Mouse (Mus musculus): ENCODE measurements at regions not wholly inside any gene's neighbourhood (a gene's known extent, or its start where the extent isn't known, plus 50 kb on each side); places are given as distances from the start of the nearest gene placed in this dataset.

DNA sequence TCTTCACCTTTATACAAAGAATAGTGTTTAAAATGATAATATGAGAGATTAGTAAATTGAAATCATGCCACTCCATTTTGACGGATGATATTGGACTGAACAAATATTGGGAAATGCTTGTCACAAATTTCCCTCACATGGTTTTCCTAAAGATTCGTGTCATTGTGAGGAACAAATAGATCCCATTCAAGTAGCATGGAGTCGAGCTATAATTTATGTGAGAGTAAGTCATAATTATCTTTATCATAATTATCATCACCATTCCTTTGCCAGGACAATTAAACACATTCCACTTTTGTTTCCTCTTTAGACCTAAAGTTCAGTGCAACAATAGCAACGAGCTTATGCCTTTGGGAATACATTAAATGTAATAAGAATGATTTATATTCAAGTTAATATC, 370.5 kb downstream of the Cdh11 start:
- DNase-seq (ENCODE audit: low spot score in 2 of 2) = no peak

DNA sequence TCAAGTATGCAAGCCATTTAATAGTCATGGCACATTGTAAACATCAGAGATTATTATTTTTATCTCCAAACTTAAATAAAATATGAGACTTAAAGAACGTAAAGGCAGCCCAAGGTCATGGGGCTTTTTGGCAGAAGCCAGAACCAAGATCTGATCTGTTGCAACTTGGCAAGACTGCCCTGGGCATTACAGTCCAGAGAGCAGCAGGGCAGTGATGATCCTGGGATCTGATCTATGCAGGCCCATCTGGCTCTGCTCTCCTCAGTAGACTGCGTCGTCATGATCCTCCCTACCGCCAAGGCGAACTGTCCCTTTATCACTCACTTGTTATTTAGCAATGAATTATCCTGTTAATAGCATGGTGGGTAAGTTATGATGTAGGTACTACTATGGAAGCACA, 372.0 kb downstream of the Cdh11 start:
- no peak for DNase-seq (ENCODE audit: low spot score in 2 of 2)

DNA sequence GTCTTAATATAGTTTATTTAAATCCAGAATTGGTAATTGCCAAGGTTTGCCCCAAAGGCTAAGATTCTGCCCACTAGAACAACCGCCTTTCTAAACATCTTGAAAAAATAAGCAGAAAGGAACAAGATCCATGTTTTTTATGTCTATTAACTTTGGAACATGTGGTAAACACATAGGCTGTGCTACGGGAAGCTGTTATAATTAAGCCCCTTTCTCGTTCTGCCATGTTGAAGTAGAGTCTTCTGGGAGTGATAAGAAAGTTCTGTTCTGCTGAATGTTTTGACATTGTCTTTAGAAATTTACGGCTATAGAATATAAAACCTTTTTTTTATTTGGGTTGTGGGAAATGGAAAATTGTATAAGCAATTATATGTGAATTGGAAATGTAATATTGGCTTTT, 397.9 kb downstream of the Cdh11 start:
- no peak for DNase-seq (ENCODE audit: low spot score in 2 of 2)

DNA sequence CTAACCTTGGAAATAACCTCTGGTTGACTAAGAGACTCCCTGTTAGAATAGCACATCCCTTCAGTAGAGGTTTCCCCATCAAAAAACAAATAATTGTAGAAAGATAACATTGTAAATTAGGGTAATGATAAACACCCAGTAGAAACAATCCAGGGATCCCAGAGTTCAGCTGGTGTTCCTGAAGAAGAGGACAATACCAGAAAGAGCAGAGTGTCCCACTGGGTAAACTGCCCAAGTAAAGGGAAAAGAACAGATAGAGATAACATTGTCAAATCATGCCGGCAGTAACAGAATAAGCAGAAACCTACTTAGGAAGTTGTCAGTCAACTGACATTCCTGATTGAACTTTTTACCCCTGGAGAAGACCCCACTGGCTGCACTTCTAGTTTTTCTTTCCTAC, 440.1 kb downstream of the Cdh11 start:
- DNase-seq (ENCODE audit: low spot score in 2 of 2) = no peak

DNA sequence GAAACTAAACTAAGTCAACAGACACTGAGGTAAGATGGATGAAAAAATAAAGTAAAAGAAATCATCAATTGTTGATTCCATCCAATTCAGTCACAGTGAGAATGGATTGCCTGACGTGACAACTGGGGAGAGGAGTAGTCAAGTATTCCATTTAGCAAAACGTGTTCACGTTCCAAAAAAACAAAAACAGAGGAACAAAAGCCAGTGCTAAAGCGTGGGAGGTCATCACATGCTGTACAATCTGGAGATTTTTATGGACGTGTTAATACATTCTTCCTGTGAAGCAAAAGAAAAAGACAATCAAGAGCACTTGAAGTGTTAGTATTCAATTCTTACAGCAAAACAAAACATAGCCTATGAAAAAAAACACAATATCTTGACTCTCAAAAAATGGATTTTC, 452.9 kb downstream of the Cdh11 start:
- no peak for DNase-seq (ENCODE audit: low spot score in 2 of 2)

DNA sequence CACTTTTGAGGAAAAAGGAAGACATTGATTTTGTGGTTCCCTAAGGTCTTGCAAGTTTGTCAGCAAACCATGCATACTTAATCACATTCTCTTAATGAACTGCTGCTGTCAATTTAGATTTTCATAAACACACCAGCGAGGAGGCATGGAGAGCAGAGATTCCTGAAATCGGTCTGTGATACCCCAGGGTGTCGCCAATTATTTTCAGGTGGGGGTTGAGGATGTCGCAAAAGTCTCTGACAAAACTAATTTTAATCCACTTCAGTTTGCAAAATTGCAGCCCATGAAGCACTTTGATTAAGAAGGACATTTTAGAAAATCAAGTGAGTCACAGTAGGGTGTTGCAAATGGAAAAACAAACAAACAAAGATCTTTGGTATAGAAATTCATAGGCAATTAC, 454.3 kb downstream of the Cdh11 start:
- no peak for DNase-seq (ENCODE audit: low spot score in 2 of 2)

DNA sequence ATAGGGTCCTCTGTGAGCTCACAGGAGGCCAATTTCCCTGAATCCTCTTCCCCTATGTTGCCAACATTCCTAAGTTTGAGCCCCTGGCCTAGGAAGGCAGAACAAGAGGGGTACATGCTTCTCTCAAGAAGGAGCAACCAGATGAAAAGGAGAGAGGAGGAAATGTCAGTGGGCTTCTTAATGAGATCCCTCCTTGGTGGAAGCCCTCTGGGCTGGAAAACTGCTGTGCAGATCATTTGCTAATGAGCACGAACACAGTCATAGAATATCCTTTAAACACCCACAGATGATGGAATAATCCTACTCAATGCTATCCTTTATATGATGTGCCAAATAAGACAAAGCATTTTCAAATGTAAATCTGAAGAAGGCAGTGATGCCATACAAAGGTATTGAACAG, 455.5 kb downstream of the Cdh11 start:
- no peak for DNase-seq (ENCODE audit: low spot score in 2 of 2)

All from right cerebral cortex, postnatal 10 days (tissue).